In genomic region chr14:97287447-97287846, GRCm38 (mm10) we compare ENCODE assay signal across 22 mouse cellular contexts.
"Had no signal": no experiment of that assay in that cellular context is flagged by ENCODE, and none has a peak within 500 bp of the region (broad histone marks: within the 10 kb centered on the region; RNA-seq: fewer than 3 reads in every experiment).

No protein-coding gene starts in this region.

- H3K36me3 ChIP-seq: heart, embryonic 10.5 days; heart, embryonic 12.5 days; hindbrain, embryonic 13.5 days; hindbrain, embryonic 15.5 days; limb, embryonic 10.5 days; limb, embryonic 12.5 days; liver, embryonic 13.5 days; liver, embryonic 15.5 days had no signal

- H3K27ac ChIP-seq: gastrocnemius, adult 2 months; heart, embryonic 10.5 days; hindbrain, embryonic 13.5 days; hindbrain, embryonic 15.5 days; hindbrain, postnatal 0 days; left cerebral cortex, adult 2 months; limb, embryonic 10.5 days; limb, embryonic 12.5 days; liver, embryonic 13.5 days; liver, embryonic 15.5 days had no signal

- H3K4me3 ChIP-seq: gastrocnemius, adult 2 months; heart, embryonic 10.5 days; heart, embryonic 12.5 days; hindbrain, embryonic 13.5 days; hindbrain, embryonic 15.5 days; left cerebral cortex, adult 2 months; limb, embryonic 10.5 days; limb, embryonic 12.5 days; liver, embryonic 13.5 days; liver, embryonic 15.5 days had no signal

- DNase-seq: gastrocnemius, adult 2 months; gastrocnemius, postnatal 10 days; gastrocnemius, postnatal 25 days; heart, postnatal 10 days; heart, postnatal 4 days; kidney, adult 11 months; kidney, adult 8-10 months; kidney, postnatal 10 days; kidney, postnatal 25 days; layer of hippocampus, adult 9-11 months; liver; liver, embryonic 13.5 days had no signal

- H3K4me1 ChIP-seq: heart, embryonic 10.5 days; heart, embryonic 12.5 days; hindbrain, embryonic 13.5 days; hindbrain, embryonic 15.5 days; limb, embryonic 10.5 days; limb, embryonic 12.5 days; liver, embryonic 13.5 days; liver, embryonic 15.5 days had no signal

- ATAC-seq: hindbrain, postnatal 0 days; intestine, embryonic 16.5 days had no signal

- H3K27me3 ChIP-seq: heart, embryonic 12.5 days; hindbrain, embryonic 13.5 days; hindbrain, embryonic 15.5 days; limb, embryonic 12.5 days; liver, embryonic 13.5 days; liver, embryonic 15.5 days had no signal
